Comparison of ENCODE assay signal across 8 mouse cellular contexts in genomic region chr5:53588421-53589171, GRCm38 (mm10).
DNase-seq lines count a peak whose midpoint lies in the region; ATAC-seq and TF ChIP-seq lines count a peak whose summit lies in the region.

No protein-coding gene starts in this region.

- peaks cover 8% of the 10 kb centered on the region; the same call in 1 of the 2 replicates for H3K79me2 ChIP-seq in liver, adult 2 months (ENCODE audit: control insufficient read depth, insufficient read depth, low read length)

- no peak for TF ChIP-seq CTCF in G1E (IDR thresholded peaks at IDR 0.05; ENCODE audit: low read depth, low read length)
- TF ChIP-seq CTCF in liver, adult 2 months (IDR thresholded peaks at IDR 0.05; ENCODE audit: low read depth, low read length) = no peak

- 3% methylated on average over 26 of the region's 34 CpGs for WGBS in kidney, embryonic 15.5 days
- 2% methylated on average over 33 of the region's 34 CpGs for WGBS in heart, embryonic 14.5 days
- 5% methylated on average over 33 of the region's 34 CpGs for WGBS in liver, adult 2 months

- no peaks in the 10 kb centered on the region for H3K36me3 ChIP-seq in kidney, embryonic 15.5 days
- no peaks in the 10 kb centered on the region for H3K36me3 ChIP-seq in G1E (replicated peaks)
- no peaks in the 10 kb centered on the region for H3K36me3 ChIP-seq in heart, embryonic 14.5 days (ENCODE audit: control insufficient read depth, insufficient read depth, low read length)
- no peaks in the 10 kb centered on the region for H3K36me3 ChIP-seq in liver, adult 2 months (ENCODE audit: control insufficient read depth, insufficient read depth, low read length)

- H3K9ac ChIP-seq in kidney, embryonic 15.5 days = peak overlapping the region; percentile 68
- peak overlapping the region; percentile 98 for H3K9ac ChIP-seq in heart, embryonic 14.5 days (ENCODE audit: low read length)
- H3K9ac ChIP-seq in liver, adult 2 months (ENCODE audit: low read depth, low read length) = peak overlapping the region; percentile 91

- no peaks in the 10 kb centered on the region for H3K27me3 ChIP-seq in kidney, embryonic 15.5 days
- no peaks in the 10 kb centered on the region for H3K27me3 ChIP-seq in G1E (ENCODE audit: insufficient read depth, low read length)
- H3K27me3 ChIP-seq in heart, embryonic 14.5 days (ENCODE audit: control insufficient read depth, insufficient read depth, low read length) = no peaks in the 10 kb centered on the region
- no peaks in the 10 kb centered on the region for H3K27me3 ChIP-seq in liver, adult 2 months (ENCODE audit: control insufficient read depth, insufficient read depth, low read length)

- peaks cover 24% of the 10 kb centered on the region for H3K4me1 ChIP-seq in kidney, embryonic 15.5 days
- H3K4me1 ChIP-seq in G1E (ENCODE audit: insufficient read depth, low read depth, low read length) = peaks cover 35% of the 10 kb centered on the region
- H3K4me1 ChIP-seq in heart, embryonic 14.5 days (ENCODE audit: control insufficient read depth in 2 of 2, insufficient read depth in 2 of 2, low read length in 2 of 2) = peaks cover 3 to 12% of the 10 kb centered on the region in 2 experiments
- peaks cover 11% of the 10 kb centered on the region for H3K4me1 ChIP-seq in liver, adult 2 months (ENCODE audit: control insufficient read depth, insufficient read depth, low read length)

- peak overlapping the region; percentile 99 for H3K27ac ChIP-seq in kidney, embryonic 15.5 days
- H3K27ac ChIP-seq in heart, embryonic 14.5 days (replicated peaks in 1 of 2; ENCODE audit: control insufficient read depth in 1 of 2, insufficient read depth in 1 of 2, low read depth in 2 of 2, low read length in 2 of 2) = peak overlapping the region; percentile 68 to 100
- peak overlapping the region; percentile 66; the same call in 1 of the 2 replicates for H3K27ac ChIP-seq in liver, adult 2 months (replicated peaks; ENCODE audit: insufficient read depth, low read depth, low read length)

- H3K4me2 ChIP-seq in kidney, embryonic 15.5 days = peak overlapping the region; percentile 99
- H3K4me2 ChIP-seq in heart, embryonic 14.5 days (ENCODE audit: low read length) = peak overlapping the region; percentile 98

- H3K4me3 ChIP-seq in kidney, embryonic 15.5 days (replicated peaks) = peak overlapping the region; percentile 84
- H3K4me3 ChIP-seq in G1E (ENCODE audit: low read depth, low read length) = peak overlapping the region; percentile 88
- peak overlapping the region; percentile 95 to 98 for H3K4me3 ChIP-seq in heart, embryonic 14.5 days (ENCODE audit: control insufficient read depth in 1 of 2, insufficient read depth in 1 of 2, low read depth in 1 of 2, low read length in 2 of 2)
- H3K4me3 ChIP-seq in liver, adult 2 months (ENCODE audit: insufficient read depth, low read depth, low read length) = peak overlapping the region; percentile 94

- no peak for TF ChIP-seq POLR2A in liver, adult 2 months (IDR thresholded peaks at IDR 0.05; ENCODE audit: extremely low read depth, insufficient read depth, low read length)

- no peak for DNase-seq in kidney, adult 18-20 months
- peak; percentile 39 for DNase-seq in G1E (ENCODE audit: low spot score)
- peak; percentile 35 for DNase-seq in cerebellum, adult 9-11 months
- peak; percentile 26 for DNase-seq in liver, adult 2 months (ENCODE audit: extremely low read depth, low read depth, low spot score)

- H3K9me3 ChIP-seq in kidney, embryonic 15.5 days (replicated peaks) = no peaks in the 10 kb centered on the region
- no peaks in the 10 kb centered on the region for H3K9me3 ChIP-seq in G1E (replicated peaks)
- no peaks in the 10 kb centered on the region for H3K9me3 ChIP-seq in heart, embryonic 14.5 days (ENCODE audit: control insufficient read depth, low read length)

- no peak; the same call in 1 of the 2 replicates for ATAC-seq in kidney, embryonic 15.5 days (replicated peaks; ENCODE audit: low FRiP score)
- ATAC-seq in G1E (ENCODE audit: extremely low read depth, insufficient number of reproducible peaks, low FRiP score, poor library complexity, severe bottlenecking) = peak; percentile 5; the same call in 1 of the 2 replicates
- peak; percentile 55 for ATAC-seq in heart, embryonic 14.5 days (ENCODE audit: insufficient number of reproducible peaks, insufficient read depth, low FRiP score, low read depth)
- peak; percentile 37 for ATAC-seq in monocyte, adult 5-6 weeks (replicated peaks; ENCODE audit: insufficient number of reproducible peaks, low FRiP score, low TSS enrichment, poor library complexity, severe bottlenecking)
- ATAC-seq in erythroid progenitor cell, adult 5-6 weeks (replicated peaks; ENCODE audit: low FRiP score, poor library complexity, severe bottlenecking) = no peak

Comparison
In these comparisons a context has a peak if more than half of its experiments do, and no peak if none do; other contexts are left out.
1. ATAC-seq: peak in G1E (single experiment), heart, embryonic 14.5 days (single experiment) and monocyte, adult 5-6 weeks (single experiment); none in kidney, embryonic 15.5 days (single experiment) and erythroid progenitor cell, adult 5-6 weeks (single experiment).
2. Peak in every context shown above with its lines, with median percentiles within 50 percentile points of each other: H3K27ac ChIP-seq, H3K4me3 ChIP-seq and H3K9ac ChIP-seq.